Mouse (Mus musculus): Measurements from ENCODE around the gene Ubn2. TPM values are rescaled to one million over a fixed set of nuclear protein-coding genes. Genes with fewer than 3 reads are reported as not detected.

Ubn2 gene
- polyA plus RNA-seq, 1 experiment from 2014 or later = 19.3 TPM

Small RNA genes within 50 kb of the gene (microRNA-seq; reads per million reads assigned to microRNA genes)
- gene Mir7670 = not detected

Other genes with a start within 250 kb of the Ubn2 start
- 7.7 and 8.3 TPM in 2 replicates for gene D630045J12Rik, start 179.9 kb upstream of the Ubn2 start, polyA plus RNA-seq (2015; fragmentation: Nextera tagmentation; extraction: Ambion mirVana)
- gene Zc3hav1l, start 134.7 kb upstream of the Ubn2 start, polyA plus RNA-seq (2015; fragmentation: Nextera tagmentation; extraction: Ambion mirVana) = 13.7 and 15.6 TPM in 2 replicates
- 3.2 and 4.0 TPM in 2 replicates for gene Zc3hav1, start 79.3 kb upstream of the Ubn2 start, polyA plus RNA-seq (2015; fragmentation: Nextera tagmentation; extraction: Ambion mirVana)
- gene Ttc26, start 52.5 kb upstream of the Ubn2 start, polyA plus RNA-seq (2015; fragmentation: Nextera tagmentation; extraction: Ambion mirVana) = 9.9 and 10.6 TPM in 2 replicates
- 80.4 and 83.4 TPM in 2 replicates for gene Fmc1, start 99.6 kb downstream of the Ubn2 start, polyA plus RNA-seq (2015; fragmentation: Nextera tagmentation; extraction: Ambion mirVana)
- 59.2 and 68.8 TPM in 2 replicates for gene Luc7l2, start 117.4 kb downstream of the Ubn2 start, polyA plus RNA-seq (2015; fragmentation: Nextera tagmentation; extraction: Ambion mirVana)
- gene Klrg2, start 203.3 kb downstream of the Ubn2 start, polyA plus RNA-seq (2015; fragmentation: Nextera tagmentation; extraction: Ambion mirVana) = 1.1 and 1.3 TPM in 2 replicates
- 4.9 and 5.7 TPM in 2 replicates for gene Clec2l, start 229.1 kb downstream of the Ubn2 start, polyA plus RNA-seq (2015; fragmentation: Nextera tagmentation; extraction: Ambion mirVana)

Measured in embryonic facial prominence, embryonic 13.5 days (tissue).